Mouse (Mus musculus): ENCODE measurements at regions not wholly inside any gene's neighbourhood (a gene's known extent, or its start where the extent isn't known, plus 50 kb on each side); places are given as distances from the start of the nearest gene placed in this dataset.

DNA sequence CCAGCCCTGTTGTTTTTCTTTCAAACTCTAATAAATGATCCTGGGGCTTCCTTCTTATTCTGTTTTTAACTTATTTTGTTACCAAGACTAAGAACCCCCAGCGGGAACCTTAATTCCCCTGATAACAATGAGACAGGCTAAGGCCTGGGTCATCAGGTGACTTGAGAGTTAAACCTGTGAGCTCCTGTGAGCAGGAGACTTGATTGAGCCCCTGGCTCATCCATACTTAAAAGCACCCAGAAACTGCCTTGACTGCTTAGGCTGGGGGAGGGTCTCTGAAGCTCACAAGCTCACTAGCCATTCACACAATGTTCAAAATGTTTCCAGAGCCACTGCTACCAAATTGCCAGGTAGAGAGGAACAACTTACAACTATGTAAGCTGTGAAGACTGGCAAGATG, 109.4 kb downstream of the Hsd17b3 start:
- TF ChIP-seq POLR2AphosphoS5 (IDR thresholded peaks at IDR 0.05; ENCODE audit: borderline replicate concordance, low read depth, low read length) (no peak), CTCF (IDR thresholded peaks at IDR 0.05 in 2 of 3, conservative IDR thresholded peaks at IDR 0.05 in 1 of 3; ENCODE audit: control insufficient read depth in 1 of 3, insufficient read depth in 1 of 3, low read depth in 2 of 3, low read length in 3 of 3, poor library complexity in 1 of 3, severe bottlenecking in 1 of 3) (no peak), ELF1 (IDR thresholded peaks at IDR 0.05; ENCODE audit: low read depth, low read length) (no peak), MAFK (IDR thresholded peaks at IDR 0.05; ENCODE audit: borderline replicate concordance, low read depth, low read length) (no peak), RAD21 (IDR thresholded peaks at IDR 0.05; ENCODE audit: low read depth, low read length) (no peak), TAL1 (IDR thresholded peaks at IDR 0.05; ENCODE audit: low read length) (no peak), EP300 (IDR thresholded peaks at IDR 0.05; ENCODE audit: low read depth in 1 of 2, low read length in 2 of 2) (no peak), TBP (IDR thresholded peaks at IDR 0.05; ENCODE audit: low read depth, low read length) (no peak)

All from MEL (cell line).